ENCODE assay signal across 8 mouse cellular contexts in genomic region chr13:95959651-95960476, GRCm38 (mm10).
DNase-seq lines count a peak whose midpoint lies in the region; ATAC-seq and TF ChIP-seq lines count a peak whose summit lies in the region.

No protein-coding gene starts in this region.

- WGBS in heart, embryonic 11.5 days (ENCODE audit: insufficient replicate concordance) = 4% methylated on average over 14 of the region's 14 CpGs
- WGBS in thymus, adult 2 months = 36% methylated on average over 14 of the region's 14 CpGs
- 28% methylated on average over 14 of the region's 14 CpGs for WGBS in liver, embryonic 15.5 days (ENCODE audit: insufficient replicate concordance)

- peaks cover 17% of the 10 kb centered on the region for H3K4me1 ChIP-seq in heart, embryonic 11.5 days (ENCODE audit: control insufficient read depth, insufficient read depth, low read length)
- peaks cover 61% of the 10 kb centered on the region for H3K4me1 ChIP-seq in thymus, adult 2 months (replicated peaks; ENCODE audit: control insufficient read depth, insufficient read depth, low read length)
- peaks cover 74% of the 10 kb centered on the region for H3K4me1 ChIP-seq in liver, embryonic 15.5 days (replicated peaks)

- H3K36me3 ChIP-seq in heart, embryonic 11.5 days (ENCODE audit: control insufficient read depth, insufficient read depth, low read length) = no peaks in the 10 kb centered on the region
- H3K36me3 ChIP-seq in thymus, adult 2 months (ENCODE audit: control insufficient read depth, insufficient read depth, low read length) = no peaks in the 10 kb centered on the region
- H3K36me3 ChIP-seq in liver, embryonic 15.5 days (replicated peaks) = no peaks in the 10 kb centered on the region

- H3K27ac ChIP-seq in heart, embryonic 11.5 days (ENCODE audit: low read depth, low read length) = 0 out of 2 replicates have a peak overlapping the region, but pooled peaks have one; percentile 41
- H3K27ac ChIP-seq in thymus, adult 2 months (ENCODE audit: control insufficient read depth, insufficient read depth, low read length) = peak overlapping the region; percentile 85
- H3K27ac ChIP-seq in liver, embryonic 15.5 days (replicated peaks) = peak overlapping the region; percentile 24; the same call in 1 of the 2 replicates

- no peak for TF ChIP-seq CTCF in thymus, adult 2 months (IDR thresholded peaks at IDR 0.05; ENCODE audit: borderline replicate concordance, control insufficient read depth, extremely low read depth, insufficient read depth, low read length, poor library complexity)

- DNase-seq in heart, adult 18-20 months = no peak
- DNase-seq in thymus, adult 2 months = peak; percentile 31
- no peak for DNase-seq in thymus, adult 18-20 months
- peak; percentile 67 for DNase-seq in yolk sac, embryonic 10.5 days (ENCODE audit: low spot score)
- DNase-seq in left cerebral cortex, adult 11 months (ENCODE audit: low spot score) = no peak

- peak overlapping the region; percentile 90 for H3K4me2 ChIP-seq in heart, embryonic 11.5 days
- peak overlapping the region; percentile 76 for H3K4me2 ChIP-seq in liver, embryonic 15.5 days

- no peaks in the 10 kb centered on the region for H3K27me3 ChIP-seq in heart, embryonic 11.5 days (ENCODE audit: control insufficient read depth, insufficient read depth, low read length)
- H3K27me3 ChIP-seq in thymus, adult 2 months (ENCODE audit: control insufficient read depth, insufficient read depth, low read length) = no peaks in the 10 kb centered on the region
- no peaks in the 10 kb centered on the region for H3K27me3 ChIP-seq in liver, embryonic 15.5 days

- no peak overlapping the region for H3K9ac ChIP-seq in heart, embryonic 11.5 days (ENCODE audit: low read depth, low read length)
- 0 out of 2 replicates have a peak overlapping the region, but pooled peaks have one; percentile 6 for H3K9ac ChIP-seq in liver, embryonic 15.5 days

- TF ChIP-seq POLR2A in thymus, adult 2 months (IDR thresholded peaks at IDR 0.05; ENCODE audit: control insufficient read depth, extremely low read depth, insufficient read depth, low read length, poor library complexity) = no peak

- ATAC-seq in heart, embryonic 11.5 days (replicated peaks; ENCODE audit: insufficient number of reproducible peaks, low FRiP score, low TSS enrichment) = 0 out of 2 replicates have a peak, but pooled peaks have one; percentile 27
- ATAC-seq in liver, embryonic 15.5 days (ENCODE audit: insufficient read depth) = no peak
- no peak for ATAC-seq in inflammation-experienced regulatory T-cells, adult 6 months

- H3K4me3 ChIP-seq in heart, embryonic 11.5 days (ENCODE audit: low read depth, low read length) = peak overlapping the region; percentile 21
- H3K4me3 ChIP-seq in thymus, adult 2 months (ENCODE audit: control insufficient read depth, insufficient read depth, low read length) = peak overlapping the region; percentile 8; the same call in 1 of the 2 replicates
- H3K4me3 ChIP-seq in liver, embryonic 15.5 days (replicated peaks) = peak overlapping the region; percentile 50

- H3K9me3 ChIP-seq in heart, embryonic 11.5 days (replicated peaks; ENCODE audit: control insufficient read depth, low read length) = no peaks in the 10 kb centered on the region
- no peaks in the 10 kb centered on the region for H3K9me3 ChIP-seq in liver, embryonic 15.5 days (replicated peaks)

Comparison
In these comparisons a context has a peak if more than half of its experiments do, and no peak if none do; other contexts are left out.
1. DNase-seq: peak in thymus, adult 2 months (single experiment) and yolk sac, embryonic 10.5 days (single experiment); none in heart, adult 18-20 months (0 of 2), thymus, adult 18-20 months (0 of 2) and left cerebral cortex, adult 11 months (single experiment).
2. H3K27ac ChIP-seq: peak in every context shown above with its lines; median percentile 85 in thymus, adult 2 months; 41 in heart, embryonic 11.5 days; 24 in liver, embryonic 15.5 days.
3. Peak in every context shown above with its lines, with median percentiles within 50 percentile points of each other: H3K4me3 ChIP-seq.